Mouse (Mus musculus) embryonic facial prominence, embryonic 10.5 days (tissue): ENCODE measurements around the gene Ctcf. TPM values are rescaled to one million over a fixed set of nuclear protein-coding genes. Genes with fewer than 3 reads are reported as not detected.

Source experiments
- DNase-seq: peaks from one replicate; pipeline ENCODE4 v3.0.0-alpha.2; 2017; ENCODE audit warnings: low spot score
- H3K27ac ChIP-seq: fragments of 300-500 bp; sonication (generic); replicated peaks from 2 replicates; pipeline ENCODE4 v1.5.1; 2016; ENCODE audit warnings: mild to moderate bottlenecking
- H3K27me3 ChIP-seq: fragments of 300-500 bp; sonication (generic); replicated peaks from 2 replicates; pipeline ENCODE4 v1.6.1; 2016; ENCODE audit warnings: low read depth, mild to moderate bottlenecking; ENCODE audit not compliant: poor library complexity, severe bottlenecking
- H3K36me3 ChIP-seq: fragments of 300-500 bp; sonication (generic); replicated peaks from 2 replicates; pipeline ENCODE4 v1.6.1; 2016; ENCODE audit warnings: mild to moderate bottlenecking, moderate library complexity
- H3K4me1 ChIP-seq: fragments of 300-500 bp; sonication (generic); 2 replicates; pipeline ENCODE4 v1.6.1; 2016
- H3K4me3 ChIP-seq: fragments of 300-500 bp; sonication (generic); 2 replicates; pipeline ENCODE4 v1.5.1; 2016; ENCODE audit warnings: mild to moderate bottlenecking, moderate library complexity
- H3K9me3 ChIP-seq: fragments of 300-500 bp; sonication (generic); 2 replicates; pipeline ENCODE4 v1.6.1; 2016; ENCODE audit warnings: mild to moderate bottlenecking
- WGBS: fragments of 180-500 bp; shearing (Covaris S2); methylation state at CpG from one replicate; pipeline ENCODE4 v1.1.7; 2016; 5-methylcytosine and 5-hydroxymethylcytosine counted together
- polyA plus RNA-seq: library from polyadenylated mRNA; unstranded; fragments of >200 nt; fragmentation: Nextera tagmentation; extraction: Ambion mirVana; gene quantifications from 2 replicates; pipeline ENCODE4 v1.2.1, GENCODE M21; 2016

Gene Ctcf
- polyA plus RNA-seq, 1 experiment from 2014 or later: 137 TPM

DNA sequence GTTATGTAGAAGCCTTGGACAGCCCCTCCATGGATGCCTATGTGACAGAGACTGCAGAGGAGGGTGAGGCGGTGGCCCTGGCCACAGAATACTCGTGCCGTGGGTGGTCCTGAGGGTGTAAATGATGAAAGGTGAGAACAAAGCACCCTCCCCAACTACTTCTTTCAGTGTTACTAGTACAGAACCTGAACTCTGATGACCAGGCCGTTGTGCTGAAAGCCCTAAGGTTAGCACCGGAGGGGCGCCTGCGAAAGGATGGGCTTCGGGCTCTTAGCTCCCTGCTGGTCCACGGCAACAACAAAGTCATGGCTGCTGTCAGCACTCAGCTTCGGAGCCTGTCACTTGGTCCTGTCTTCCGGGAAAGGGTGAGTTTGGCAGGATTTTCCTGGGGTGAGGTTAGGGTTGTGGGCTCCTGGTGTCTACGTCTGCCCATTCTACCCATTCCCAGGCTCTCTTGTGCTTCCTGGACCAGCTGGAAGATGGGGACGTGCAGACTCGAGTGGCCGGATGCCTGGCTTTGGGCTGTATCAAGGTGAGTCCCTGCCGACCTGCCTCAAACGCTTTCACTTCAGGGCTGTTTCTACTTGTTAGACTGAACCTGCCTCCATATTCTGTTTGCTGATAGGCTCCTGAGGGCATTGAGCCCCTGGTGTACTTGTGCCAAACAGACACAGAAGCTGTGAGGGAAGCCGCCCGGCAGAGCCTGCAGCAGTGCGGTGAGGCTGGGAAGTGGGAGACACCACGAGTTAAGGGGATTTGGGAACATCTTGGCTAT lies 15.2 kb upstream of the Ctcf start:
- peaks cover 72% of the 10 kb centered on the region for H3K36me3 ChIP-seq
- no peak for DNase-seq
- 91% methylated on average over 21 of the region's 21 CpGs for WGBS

DNA sequence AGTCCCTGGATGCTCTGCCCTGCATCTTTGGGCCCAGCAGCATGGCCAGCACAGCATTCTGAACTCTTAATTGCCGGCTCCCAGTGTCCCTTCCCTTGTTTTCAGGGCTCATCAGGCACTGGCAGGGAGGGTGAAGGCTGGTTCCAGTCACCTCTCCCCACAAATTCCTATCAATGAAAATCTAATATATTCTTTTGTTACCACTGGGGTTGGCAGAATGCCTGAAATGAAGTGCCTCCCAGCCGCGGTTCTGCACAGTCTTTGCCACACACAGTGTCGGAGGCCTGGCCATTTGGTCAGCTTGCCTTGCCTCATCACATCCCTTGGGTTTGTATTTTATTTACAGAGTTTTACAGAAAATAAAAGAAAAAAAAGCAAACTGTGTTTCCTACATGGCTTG lies 14.5 kb upstream of the Ctcf start:
- peak overlapping the region; percentile 27 for H3K27ac ChIP-seq
- WGBS: 88% methylated on average over 4 of the region's 4 CpGs

More for the DNA sequence above, 15.2 kb upstream of the Ctcf start:
- no peaks in the 10 kb centered on the region for H3K27me3 ChIP-seq
- H3K4me1 ChIP-seq: peaks cover 44% of the 10 kb centered on the region
- H3K9me3 ChIP-seq: no peaks in the 10 kb centered on the region
- no peak overlapping the region for H3K4me3 ChIP-seq
- H3K27ac ChIP-seq: no peak overlapping the region

DNA sequence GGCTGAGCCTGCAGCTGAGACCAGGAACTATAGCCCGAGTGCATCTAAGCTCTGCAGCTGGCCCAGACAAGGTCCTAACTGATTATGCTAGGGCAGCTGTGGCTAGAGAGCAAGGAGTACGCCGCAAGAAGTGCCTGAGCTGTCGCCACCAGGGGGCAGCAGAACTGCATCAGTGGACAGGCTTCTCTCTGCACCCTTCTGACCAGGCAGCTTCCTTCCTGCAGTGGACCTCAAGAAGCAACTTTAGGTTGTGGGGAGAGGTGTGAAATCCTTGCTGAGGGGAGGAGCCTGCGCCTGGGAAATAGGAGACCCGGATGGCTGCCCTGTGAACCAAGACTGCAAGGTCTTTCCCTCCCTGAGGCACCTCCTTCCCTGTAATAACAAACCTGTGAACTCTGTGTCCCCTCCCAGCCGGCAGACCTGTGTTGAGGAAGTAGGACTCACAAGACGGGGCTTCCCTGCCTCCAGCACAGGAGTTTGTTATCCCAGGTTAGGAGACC lies 13.9 kb upstream of the Ctcf start:
- peak overlapping the region; percentile 27 for H3K27ac ChIP-seq
- DNase-seq: peak; percentile 94
- no peaks in the 10 kb centered on the region for H3K27me3 ChIP-seq
- H3K4me1 ChIP-seq: peaks cover 44% of the 10 kb centered on the region
- H3K4me3 ChIP-seq: peak overlapping the region; percentile 27
- no peaks in the 10 kb centered on the region for H3K9me3 ChIP-seq
- H3K36me3 ChIP-seq: peaks cover 59% of the 10 kb centered on the region
- 1% methylated on average over 8 of the region's 8 CpGs for WGBS

More for the DNA sequence above, 14.5 kb upstream of the Ctcf start:
- Histone ChIP-seq H3K27me3 (no peaks in the 10 kb centered on the region), H3K9me3 (no peaks in the 10 kb centered on the region), H3K4me1 (peaks cover 44% of the 10 kb centered on the region), H3K36me3 (peaks cover 65% of the 10 kb centered on the region), H3K4me3 (peak overlapping the region; percentile 27; the same call in 1 of the 2 replicates)
- no peak for DNase-seq

DNA sequence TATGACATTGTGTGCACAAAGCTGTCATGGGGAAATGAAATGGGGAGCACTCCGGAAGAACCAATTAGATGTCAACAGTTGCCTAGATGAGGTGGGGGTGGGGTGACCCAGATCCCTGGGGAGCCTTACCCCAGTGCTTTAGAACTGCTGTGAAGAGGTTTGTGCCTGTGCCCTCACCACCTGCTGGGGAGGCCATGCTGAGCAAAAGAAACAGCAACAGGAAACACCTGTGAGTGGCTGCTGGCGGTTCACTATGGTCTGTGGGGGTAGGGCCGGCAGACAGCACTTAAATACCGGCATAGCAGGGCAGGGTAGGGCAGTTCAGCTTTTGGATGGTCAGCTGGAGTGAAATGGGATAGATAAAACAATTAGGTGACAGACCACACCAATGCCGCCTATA lies 13.2 kb upstream of the Ctcf start:
- Histone ChIP-seq H3K4me3 (peak overlapping the region; percentile 27), H3K9me3 (no peaks in the 10 kb centered on the region), H3K27ac (peak overlapping the region; percentile 27; the same call in 1 of the 2 replicates), H3K4me1 (peaks cover 44% of the 10 kb centered on the region), H3K27me3 (no peaks in the 10 kb centered on the region), H3K36me3 (peaks cover 52% of the 10 kb centered on the region)
- peak; percentile 64 for DNase-seq
- WGBS: 21% methylated on average over 5 of the region's 5 CpGs

DNA sequence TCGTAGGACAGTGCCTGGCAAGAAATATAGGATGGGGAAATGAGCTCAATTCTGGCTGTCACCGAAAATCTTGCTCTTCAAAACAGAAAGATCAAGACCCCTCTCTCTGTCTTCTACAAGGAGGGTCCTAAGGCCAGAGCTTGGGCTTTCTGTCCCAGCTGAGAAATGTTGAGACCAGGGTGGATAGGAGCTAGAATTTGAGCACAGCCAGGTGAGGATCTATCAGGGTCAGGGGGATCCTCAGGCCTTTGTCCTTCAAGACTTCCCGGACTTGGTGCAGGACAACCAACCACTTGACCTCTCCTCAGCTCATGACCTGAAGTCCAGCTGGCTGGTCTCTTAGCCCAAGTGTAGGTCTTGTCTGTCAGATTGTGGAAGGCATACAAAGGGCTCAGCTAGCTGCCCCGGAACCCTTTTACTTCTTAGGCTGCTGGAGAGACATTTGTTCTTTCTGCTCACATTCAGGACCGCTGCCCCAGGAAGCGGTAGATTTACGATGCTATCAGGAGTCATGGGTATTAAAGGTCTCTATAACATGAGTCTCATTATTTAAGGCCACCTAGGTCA lies 12.6 kb upstream of the Ctcf start:
- 58% methylated on average over 7 of the region's 7 CpGs for WGBS
- Histone ChIP-seq H3K4me1 (peaks cover 44% of the 10 kb centered on the region), H3K27me3 (no peaks in the 10 kb centered on the region), H3K36me3 (peaks cover 46% of the 10 kb centered on the region), H3K9me3 (no peaks in the 10 kb centered on the region), H3K4me3 (peak overlapping the region; percentile 11; the same call in 1 of the 2 replicates), H3K27ac (peak overlapping the region; percentile 27)
- DNase-seq: no peak

DNA sequence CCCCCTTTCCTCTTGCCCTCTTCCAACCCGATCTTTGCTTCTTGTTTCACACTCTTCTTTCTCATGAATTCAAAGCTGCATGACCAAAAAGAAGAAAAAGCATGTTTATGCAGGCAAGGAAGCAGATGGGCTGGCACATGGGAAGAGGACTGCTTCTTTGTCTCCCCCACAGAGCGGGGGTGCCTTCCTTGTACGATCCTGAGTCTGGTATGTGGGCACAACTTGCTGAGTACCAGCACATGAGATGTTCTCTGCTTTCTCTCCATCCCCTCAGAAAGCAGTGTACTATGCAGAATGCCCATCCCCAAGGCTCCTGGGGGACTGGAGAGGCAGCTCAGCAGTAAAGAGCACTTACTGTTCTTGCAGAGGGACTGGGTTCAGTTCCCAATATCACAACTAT lies 12.0 kb upstream of the Ctcf start:
- peak overlapping the region; percentile 27 for H3K27ac ChIP-seq
- no peak for DNase-seq
- 64% methylated on average over 3 of the region's 3 CpGs for WGBS
- H3K9me3 ChIP-seq: no peaks in the 10 kb centered on the region
- peaks cover 39% of the 10 kb centered on the region for H3K36me3 ChIP-seq
- no peak overlapping the region for H3K4me3 ChIP-seq
- H3K4me1 ChIP-seq: peaks cover 44% of the 10 kb centered on the region
- no peaks in the 10 kb centered on the region for H3K27me3 ChIP-seq

DNA sequence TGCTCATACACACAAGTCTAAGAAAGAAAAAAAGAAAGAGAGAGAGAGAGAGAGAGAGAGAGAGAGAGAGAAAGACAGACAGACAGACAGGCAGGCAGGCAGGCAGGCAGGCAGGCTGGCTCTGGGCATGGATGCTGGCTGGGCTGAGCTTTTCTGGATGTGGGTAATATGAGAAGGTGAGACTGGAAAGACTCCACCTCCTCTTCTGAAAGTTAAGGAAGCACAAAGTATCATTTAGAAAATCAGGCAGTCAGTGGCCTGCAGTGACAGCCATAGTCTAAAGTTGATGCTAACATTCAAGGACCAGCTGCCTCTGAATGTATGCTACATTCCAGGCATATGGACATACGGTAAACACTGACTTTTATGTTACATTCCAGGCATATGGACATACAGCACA lies 11.5 kb upstream of the Ctcf start:
- peak; percentile 39 for DNase-seq
- 62% methylated on average over 1 of the region's 1 CpGs for WGBS
- H3K27ac ChIP-seq: peak overlapping the region; percentile 27
- H3K9me3 ChIP-seq: no peaks in the 10 kb centered on the region
- peaks cover 44% of the 10 kb centered on the region for H3K4me1 ChIP-seq
- H3K36me3 ChIP-seq: peaks cover 35% of the 10 kb centered on the region
- no peak overlapping the region for H3K4me3 ChIP-seq
- no peaks in the 10 kb centered on the region for H3K27me3 ChIP-seq

DNA sequence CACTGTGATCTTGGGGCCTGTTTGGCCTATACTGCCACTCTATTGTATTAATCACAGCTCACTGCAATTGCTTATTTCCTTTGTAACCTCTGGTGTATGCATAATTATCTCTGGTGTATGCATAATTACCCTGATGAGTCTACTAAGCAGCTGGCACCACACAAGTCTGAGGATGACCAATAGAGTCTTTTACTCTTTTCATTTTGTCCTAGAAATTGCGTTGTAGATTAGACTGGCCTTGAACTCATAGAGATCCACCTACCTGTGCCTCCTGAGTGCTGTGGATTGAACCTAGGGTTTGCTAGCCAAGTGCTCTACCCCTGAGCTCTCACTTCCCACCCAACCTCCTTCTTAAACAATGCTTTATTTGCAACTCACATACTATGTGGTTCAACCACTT lies 10.3 kb upstream of the Ctcf start:
- Histone ChIP-seq H3K9me3 (no peaks in the 10 kb centered on the region), H3K27me3 (no peaks in the 10 kb centered on the region), H3K4me1 (peaks cover 44% of the 10 kb centered on the region), H3K36me3 (peaks cover 25% of the 10 kb centered on the region), H3K27ac (no peak overlapping the region), H3K4me3 (no peak overlapping the region)
- WGBS: 92% methylated on average over 1 of the region's 1 CpGs
- no peak for DNase-seq

DNA sequence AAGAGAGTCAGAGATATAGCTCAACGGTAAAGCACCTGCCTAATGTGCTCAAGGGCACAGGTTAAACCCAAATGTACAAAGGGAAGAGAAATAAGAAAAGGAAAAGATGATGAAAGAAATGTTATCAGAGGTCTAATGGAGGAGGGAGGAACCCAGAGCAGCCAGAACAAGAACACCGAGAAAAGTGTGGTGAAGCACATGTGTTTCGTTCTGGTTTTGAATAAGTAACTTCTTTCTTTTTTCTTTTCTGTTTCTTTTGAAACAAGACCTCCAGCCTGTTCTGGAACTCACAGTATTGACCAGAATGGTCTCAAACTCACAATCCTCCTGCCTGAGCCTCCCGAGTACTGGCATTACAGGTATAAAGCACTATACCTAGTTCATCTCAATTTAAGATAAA lies 7.0 kb upstream of the Ctcf start:
- peaks cover 15% of the 10 kb centered on the region for H3K4me1 ChIP-seq
- H3K36me3 ChIP-seq: peaks cover 8% of the 10 kb centered on the region
- no peak overlapping the region for H3K4me3 ChIP-seq
- H3K9me3 ChIP-seq: no peaks in the 10 kb centered on the region
- H3K27ac ChIP-seq: no peak overlapping the region
- WGBS: 91% methylated on average over 4 of the region's 4 CpGs
- DNase-seq: no peak
- H3K27me3 ChIP-seq: no peaks in the 10 kb centered on the region

DNA sequence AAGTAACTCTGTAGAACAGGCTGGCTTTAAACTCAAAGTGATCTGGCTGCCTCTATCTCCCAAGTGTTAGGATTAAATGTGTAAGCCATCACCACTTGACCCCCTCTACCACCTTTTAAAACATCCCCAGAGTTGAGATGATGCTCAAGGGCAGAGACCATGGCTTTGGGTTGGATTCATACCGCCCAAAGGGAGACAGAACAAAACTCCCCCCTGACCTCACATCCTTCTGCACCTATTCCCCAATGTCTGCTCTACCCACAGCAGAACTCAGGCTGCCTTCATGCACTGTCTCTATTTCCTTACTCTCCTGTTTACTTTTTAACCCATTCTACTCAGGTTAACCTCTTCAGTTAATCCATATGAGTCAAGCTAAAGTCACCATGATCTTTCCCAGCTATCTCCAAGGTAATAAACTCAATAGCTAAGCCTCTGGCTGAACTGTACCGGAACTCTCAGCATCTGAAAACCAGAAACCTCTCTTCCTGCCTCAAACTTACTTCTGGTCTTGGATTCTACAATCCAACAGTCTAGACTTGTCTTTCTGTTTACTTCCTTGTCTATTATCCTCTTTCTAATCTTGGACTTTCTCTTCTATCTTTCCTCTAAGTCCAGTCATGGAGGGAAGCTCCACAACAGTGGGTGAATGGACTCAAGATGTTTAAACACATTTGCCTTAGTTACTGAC lies 1.5 kb upstream of the Ctcf start:
- 88% methylated on average over 2 of the region's 2 CpGs for WGBS
- peaks cover 19% of the 10 kb centered on the region for H3K36me3 ChIP-seq
- peak overlapping the region; percentile 100; the same call in 1 of the 2 replicates for H3K27ac ChIP-seq
- peaks cover 29% of the 10 kb centered on the region for H3K4me1 ChIP-seq
- DNase-seq: no peak
- no peaks in the 10 kb centered on the region for H3K27me3 ChIP-seq
- peak overlapping the region; percentile 96 for H3K4me3 ChIP-seq
- no peaks in the 10 kb centered on the region for H3K9me3 ChIP-seq

DNA sequence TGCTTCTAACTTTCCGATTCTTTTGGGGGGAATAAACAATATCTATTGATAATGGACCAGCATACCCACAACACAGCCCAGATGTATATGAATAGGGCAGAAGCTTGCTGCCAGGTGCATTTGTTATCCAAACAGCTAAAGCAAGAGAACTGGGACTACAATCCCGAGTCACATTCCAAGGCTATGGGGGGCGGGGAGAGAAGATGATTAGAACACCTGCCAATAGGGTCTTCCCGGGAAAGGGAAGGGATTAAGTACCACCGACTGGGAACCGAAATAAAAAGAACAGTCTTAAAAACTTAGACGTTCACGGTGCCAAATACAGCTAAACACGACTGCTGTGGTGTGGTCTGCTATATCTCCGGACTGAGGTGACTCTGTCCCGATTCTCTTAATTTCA lies 887 bp upstream of the Ctcf start:
- H3K36me3 ChIP-seq: peaks cover 22% of the 10 kb centered on the region
- H3K4me3 ChIP-seq: peak overlapping the region; percentile 96
- no peak for DNase-seq
- no peaks in the 10 kb centered on the region for H3K9me3 ChIP-seq
- H3K27me3 ChIP-seq: no peaks in the 10 kb centered on the region
- peak overlapping the region; percentile 100 for H3K27ac ChIP-seq
- H3K4me1 ChIP-seq: peaks cover 29% of the 10 kb centered on the region
- WGBS: 3% methylated on average over 11 of the region's 11 CpGs

DNA sequence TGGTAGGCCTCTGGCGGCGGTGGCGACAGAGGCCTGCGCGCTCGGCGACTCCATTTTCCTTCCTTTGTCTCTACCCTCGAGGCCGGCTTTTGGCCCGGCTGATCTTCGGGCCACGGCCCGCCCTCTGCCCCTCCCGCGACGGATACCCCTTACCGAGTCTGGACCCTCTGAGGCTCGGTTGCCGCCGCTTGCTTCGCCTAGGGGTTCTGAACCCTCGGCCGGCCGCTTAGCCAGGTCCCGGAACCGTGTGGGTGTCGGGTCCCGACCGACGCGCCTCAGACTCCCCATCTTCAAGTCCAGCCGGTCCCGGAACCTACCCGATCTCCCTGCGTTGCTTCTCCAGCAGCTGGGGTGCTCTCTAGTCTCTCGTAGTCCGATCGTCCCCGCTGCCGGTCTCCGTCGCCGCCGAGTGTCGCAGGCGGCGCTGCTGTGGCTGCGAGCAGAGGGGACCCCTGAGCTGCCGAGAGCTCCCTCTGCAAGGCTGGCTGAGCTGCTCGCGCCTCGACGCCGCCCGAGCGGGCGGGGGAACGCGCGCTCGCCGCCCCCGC lies 669 bp downstream of the Ctcf start, which contains the start of gene Agrp:
TSS of gene Agrp (minus strand) at position 431 of the 548 bp plus-strand sequence.
- no peak for DNase-seq
- Histone ChIP-seq H3K27me3 (no peaks in the 10 kb centered on the region), H3K4me3 (peak within 1 kb of the TSS; percentile 96), H3K4me1 (peaks cover 29% of the 10 kb centered on the region), H3K27ac (peak within 1 kb of the TSS; percentile 100), H3K9me3 (no peaks in the 10 kb centered on the region), H3K36me3 (peaks cover 17% of the 10 kb centered on the region)
- WGBS: under 1% methylated on average over 63 of the region's 63 CpGs
